Mouse (Mus musculus) heart, adult 2 months (tissue): ENCODE data around the gene Spats2. TPM values are rescaled to one million over a fixed set of nuclear protein-coding genes. Genes with fewer than 3 reads are reported as not detected.
A peak's percentile ranks its signal among the peaks of the same experiment; 100 is the strongest.

Experiments used
- DNase-seq, 2 experiments: peaks; one replicate each; pipeline ENCODE4 v3.0.0; 2021
- H3K27ac ChIP-seq: fragments of 200-600 bp; 2 replicates; pipeline ENCODE4 v1.8.1; 2022
- H3K27me3 ChIP-seq: fragments of 200-500 bp; 2 replicates; pipeline ENCODE4 v1.6.1; 2012; ENCODE audit warnings: mild to moderate bottlenecking, low read length, inconsistent platforms, mixed read lengths; ENCODE audit not compliant: control insufficient read depth, insufficient read depth
- H3K36me3 ChIP-seq: fragments of 200-500 bp; 2 replicates; pipeline ENCODE4 v1.6.1; 2012; ENCODE audit warnings: low read length, inconsistent platforms; ENCODE audit not compliant: control insufficient read depth, insufficient read depth
- H3K4me1 ChIP-seq: fragments of 200-500 bp; 2 replicates; pipeline ENCODE4 v1.6.1; 2011; ENCODE audit warnings: low read length; ENCODE audit not compliant: control insufficient read depth, insufficient read depth
- H3K4me3 ChIP-seq: fragments of 200-600 bp; 2 replicates; pipeline ENCODE4 v1.8.1; 2022
- H3K79me2 ChIP-seq: fragments of 200-500 bp; replicated peaks from 2 replicates; pipeline ENCODE4 v1.6.1; 2012; ENCODE audit warnings: mild to moderate bottlenecking, inconsistent platforms, low read length, moderate library complexity, mixed read lengths; ENCODE audit not compliant: control insufficient read depth, insufficient read depth
- H3K9ac ChIP-seq: fragments of 200-500 bp; 2 replicates; pipeline ENCODE4 v1.6.1; 2012; ENCODE audit warnings: low read depth, mild to moderate bottlenecking, control low read depth, inconsistent platforms, low read length, mixed read lengths
- CTCF ChIP-seq: fragments of 200-600 bp; IDR thresholded peaks from 2 replicates; pipeline ENCODE4 v1.8.1; 2022; ENCODE audit warnings: antibody characterized with exemption, mild to moderate bottlenecking, moderate library complexity
- EP300 ChIP-seq: fragments of 200-500 bp; IDR thresholded peaks from 2 replicates; pipeline ENCODE4 v1.6.1; 2011; ENCODE audit warnings: low read depth, low read length, control low read depth; ENCODE audit not compliant: insufficient read depth
- POLR2A ChIP-seq: fragments of 200-500 bp; IDR thresholded peaks from 2 replicates; pipeline ENCODE4 v1.6.1; 2011; ENCODE audit warnings: mild to moderate bottlenecking, low read depth, low read length, control low read depth; ENCODE audit not compliant: insufficient read depth
- WGBS: fragments of 180-500 bp; shearing (Covaris S2); methylation state at CpG from one replicate; pipeline ENCODE4 v1.1.7; 2018; 5-methylcytosine and 5-hydroxymethylcytosine counted together
- intact Hi-C: fragments of 180-260 bp; cut with DNase I; formaldehyde crosslinking; loops from one replicate; pipeline ENCODE4 v1.15.1; 2025
- polyA plus RNA-seq: library from polyadenylated mRNA; depleted of rRNA; stranded (reverse); fragments of >200 nt; gene quantifications from 2 replicates; pipeline ENCODE4 v1.2.3, GENCODE M21; 2012
- total RNA-seq, 2 experiments: library from RNA; stranded (reverse); gene quantifications; 2 replicates each; pipeline ENCODE4 v1.2.3; 2021

Spats2 gene
- total and polyA plus RNA-seq, 3 experiments = 5.3 to 6.7 (median 6.6) TPM

- DNase-seq = peak; percentile 46 to 57
- no peak overlapping the region for H3K4me3 ChIP-seq
- no peak overlapping the region for H3K27ac ChIP-seq
- no peak overlapping the region for H3K9ac ChIP-seq
- H3K79me2 ChIP-seq = no peaks in the 10 kb centered on the region
- TF ChIP-seq EP300 = 0 out of 2 replicates have a peak, but pooled peaks have one; percentile 53
- peak; percentile 79 for TF ChIP-seq CTCF
- no peak for TF ChIP-seq POLR2A
- WGBS = 63% methylated on average over 9 of the region's 9 CpGs
- H3K36me3 ChIP-seq = no peaks in the 10 kb centered on the region
- H3K4me1 ChIP-seq = no peaks in the 10 kb centered on the region
- peaks cover 10% of the 10 kb centered on the region for H3K27me3 ChIP-seq
- intact Hi-C loops = loop anchor here (5.0 kb wide), 2 partner anchors 54 to 179 kb away; no protein-coding TSS in a partner anchor
Observed at GRCm38 (mm10) chr15:99083258-99083657, 42.5 kb upstream of the Spats2 start.

DNA sequence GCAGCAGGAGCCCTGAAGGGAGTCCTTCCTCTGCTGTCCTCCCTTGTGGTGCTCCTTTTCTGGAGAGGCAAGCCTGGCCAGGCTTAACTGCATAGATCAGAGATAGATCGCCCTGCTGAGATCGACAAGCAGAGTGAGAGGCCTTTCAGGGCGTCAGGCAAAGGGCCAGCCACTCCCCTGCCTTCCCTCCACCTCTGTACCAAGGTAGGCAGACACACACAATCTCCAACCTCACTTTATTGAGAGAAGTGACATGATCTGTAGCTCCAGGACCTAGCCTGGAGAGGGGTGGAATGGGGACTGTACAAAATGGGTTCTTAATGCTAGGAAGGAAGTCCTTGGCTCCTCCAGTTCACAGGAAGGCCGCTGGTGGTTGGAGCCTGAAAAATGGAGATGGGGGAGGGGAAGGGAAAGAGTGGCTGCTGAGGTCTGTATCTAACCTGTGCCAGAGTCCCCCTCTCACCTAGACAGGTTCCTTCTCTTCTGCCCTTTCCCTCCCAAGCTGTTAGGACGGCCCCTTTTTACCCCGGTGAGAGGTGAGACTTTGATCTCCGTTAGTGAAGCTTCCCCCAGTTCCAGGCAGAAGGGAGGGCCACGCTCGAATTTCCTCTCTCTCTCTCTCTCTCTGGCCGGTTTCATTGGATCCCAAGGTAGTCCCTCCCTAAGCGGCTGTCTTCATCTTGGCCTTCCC is 41.7 kb upstream of the Spats2 start:
- no peak overlapping the region for H3K9ac ChIP-seq
- H3K27ac ChIP-seq = no peak overlapping the region
- TF ChIP-seq POLR2A (no peak), EP300 (no peak), CTCF (no peak)
- no peaks in the 10 kb centered on the region for H3K79me2 ChIP-seq
- DNase-seq = no peak
- intact Hi-C loops = loop anchor here (2.0 to 5.0 kb wide), 3 partner anchors 53 to 178 kb away; no protein-coding TSS in a partner anchor
- no peaks in the 10 kb centered on the region for H3K36me3 ChIP-seq
- H3K27me3 ChIP-seq = peaks cover 10% of the 10 kb centered on the region
- WGBS = 28% methylated on average over 11 of the region's 11 CpGs
- no peak overlapping the region for H3K4me3 ChIP-seq
- no peaks in the 10 kb centered on the region for H3K4me1 ChIP-seq

GRCm38 (mm10) chr15:99084618-99085017 is 41.1 kb upstream of the Spats2 start:
- 52% methylated on average over 19 of the region's 19 CpGs for WGBS

GRCm38 (mm10) chr15:99085997-99086396 is 39.7 kb upstream of the Spats2 start:
- intact Hi-C loops = loop anchor here (2.0 kb wide), 1 partner anchor 113 kb away; no protein-coding TSS in a partner anchor
- H3K27me3 ChIP-seq = peaks cover 10% of the 10 kb centered on the region
- 88% methylated on average over 4 of the region's 4 CpGs for WGBS

More at GRCm38 (mm10) chr15:99084618-99085017, 41.1 kb upstream of the Spats2 start:
- H3K4me3 ChIP-seq = no peak overlapping the region
- H3K27ac ChIP-seq = no peak overlapping the region
- no peak for DNase-seq
- H3K27me3 ChIP-seq = peaks cover 10% of the 10 kb centered on the region
- H3K9ac ChIP-seq = no peak overlapping the region
- no peak for TF ChIP-seq POLR2A
- no peak for TF ChIP-seq EP300
- no peak for TF ChIP-seq CTCF
- H3K4me1 ChIP-seq = no peaks in the 10 kb centered on the region
- no peaks in the 10 kb centered on the region for H3K36me3 ChIP-seq
- no peaks in the 10 kb centered on the region for H3K79me2 ChIP-seq
- intact Hi-C loops = loop anchor here (2.0 to 5.0 kb wide), 3 partner anchors 53 to 178 kb away; no protein-coding TSS in a partner anchor

GRCm38 (mm10) chr15:99087253-99088075 is 38.3 kb upstream of the Spats2 start, which contains the start of gene C1ql4:
Gene C1ql4 (minus strand): TSS chr15:99087817.
- 13% methylated on average over 60 of the region's 60 CpGs for WGBS
- H3K9ac ChIP-seq = no peak within 1 kb of the TSS
- H3K4me1 ChIP-seq = no peaks in the 10 kb centered on the region
- no peaks in the 10 kb centered on the region for H3K36me3 ChIP-seq
- intact Hi-C loops = loop anchor here (2.0 kb wide), 1 partner anchor 39 kb away; no protein-coding TSS in a partner anchor
- H3K27me3 ChIP-seq = peaks cover 10% of the 10 kb centered on the region
- peak within 1 kb of the TSS; percentile 20 for H3K4me3 ChIP-seq
- no peak within 1 kb of the TSS for H3K27ac ChIP-seq
- H3K79me2 ChIP-seq = no peaks in the 10 kb centered on the region
- TF ChIP-seq POLR2A = no peak
- peak; percentile 56 for TF ChIP-seq CTCF
- DNase-seq = no peak

More at GRCm38 (mm10) chr15:99085997-99086396, 39.7 kb upstream of the Spats2 start:
- H3K4me1 ChIP-seq = no peaks in the 10 kb centered on the region
- H3K9ac ChIP-seq = no peak overlapping the region
- H3K4me3 ChIP-seq = no peak overlapping the region
- H3K36me3 ChIP-seq = no peaks in the 10 kb centered on the region
- TF ChIP-seq EP300 = no peak
- TF ChIP-seq CTCF = no peak
- TF ChIP-seq POLR2A = no peak
- no peak overlapping the region for H3K27ac ChIP-seq
- H3K79me2 ChIP-seq = no peaks in the 10 kb centered on the region
- no peak for DNase-seq
